Mouse (Mus musculus): Measurements from ENCODE around the gene Gm12258.

Gene Gm12258

DNA sequence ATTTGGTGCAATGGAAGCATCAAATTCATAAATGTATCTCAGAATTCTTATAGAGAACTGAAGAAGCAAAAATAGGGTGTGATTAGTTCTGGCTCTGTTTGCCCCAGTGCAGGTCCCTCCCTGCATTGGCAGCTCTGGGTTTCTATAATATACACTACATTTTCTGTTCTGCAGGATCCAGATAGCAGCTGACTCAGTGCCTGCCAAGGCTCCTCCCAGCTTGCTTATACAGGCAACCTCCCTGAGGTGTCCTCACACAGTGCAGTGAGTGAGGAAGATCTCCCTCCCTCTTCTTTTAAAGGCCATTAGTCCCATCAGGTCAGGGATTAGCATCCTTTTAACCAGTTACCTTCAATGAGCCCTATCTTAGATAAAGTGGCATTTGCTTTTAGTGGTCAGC, 54.1 kb downstream of the Gm12258 start:
- no peak for DNase-seq (ENCODE audit: low spot score)

DNA sequence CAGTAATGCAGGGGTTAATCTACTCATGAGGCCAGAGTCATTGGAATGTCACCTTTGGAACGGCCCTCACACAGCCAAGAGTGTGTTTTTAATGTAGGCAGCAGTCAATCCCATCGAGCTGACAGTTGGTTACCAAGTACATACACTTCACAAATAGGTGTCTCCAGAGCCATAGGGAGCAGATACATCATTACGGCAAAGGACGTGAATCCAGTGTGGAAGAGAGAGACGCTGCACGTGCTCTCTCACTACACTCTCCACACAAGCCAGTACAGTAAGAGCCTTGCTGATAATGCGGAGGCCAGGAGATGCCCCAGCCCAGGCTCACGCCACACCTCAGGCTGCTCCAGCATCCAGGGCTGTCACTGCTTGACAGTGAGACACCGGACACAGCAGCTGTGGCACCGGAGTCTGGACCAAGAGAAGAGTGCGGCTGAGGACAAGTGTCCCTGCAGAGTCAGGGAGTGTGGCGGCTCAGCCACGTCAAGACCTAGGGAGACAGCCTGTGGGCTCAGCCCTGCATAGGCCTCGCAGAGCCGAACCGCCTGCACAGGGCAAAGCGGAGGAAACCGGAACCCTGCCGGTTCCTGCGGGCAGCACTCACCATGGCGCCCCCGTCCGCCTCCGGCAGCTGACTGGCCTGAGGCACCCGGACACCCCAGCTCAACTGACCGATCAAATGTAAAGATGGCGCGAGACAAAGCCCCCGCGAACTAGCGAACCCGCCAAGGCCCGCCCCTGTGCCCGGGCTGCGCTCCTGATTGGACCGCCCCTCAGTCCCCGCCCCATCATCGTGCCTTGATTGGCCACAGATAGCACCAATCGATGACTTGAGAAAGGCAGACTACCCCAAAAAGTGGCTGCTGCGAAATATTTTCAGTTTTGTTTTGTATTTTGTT, 56.8 kb downstream of the Gm12258 start, which contains the start of gene Zfp39:
Gene Zfp39, minus strand, starts transcription at position 715 of the 899 bp plus-strand sequence.
- peak; percentile 95 for DNase-seq (ENCODE audit: low spot score)

DNA sequence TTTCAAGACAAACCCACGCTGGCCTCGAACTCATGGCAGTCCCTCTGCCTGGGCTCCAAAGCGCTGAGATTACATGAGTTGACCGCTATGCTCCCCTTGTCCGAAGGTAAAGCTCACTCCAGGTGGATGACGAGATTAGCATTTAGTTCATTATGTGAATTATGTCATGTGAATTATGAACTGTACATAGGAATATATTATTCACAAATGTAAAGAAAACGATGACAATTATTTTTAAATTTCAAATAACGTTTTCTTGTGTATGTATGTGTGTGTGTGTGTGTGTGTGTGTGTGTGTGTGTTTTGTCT, 57.4 kb downstream of the Gm12258 start:
- DNase-seq (ENCODE audit: low spot score): no peak

DNA sequence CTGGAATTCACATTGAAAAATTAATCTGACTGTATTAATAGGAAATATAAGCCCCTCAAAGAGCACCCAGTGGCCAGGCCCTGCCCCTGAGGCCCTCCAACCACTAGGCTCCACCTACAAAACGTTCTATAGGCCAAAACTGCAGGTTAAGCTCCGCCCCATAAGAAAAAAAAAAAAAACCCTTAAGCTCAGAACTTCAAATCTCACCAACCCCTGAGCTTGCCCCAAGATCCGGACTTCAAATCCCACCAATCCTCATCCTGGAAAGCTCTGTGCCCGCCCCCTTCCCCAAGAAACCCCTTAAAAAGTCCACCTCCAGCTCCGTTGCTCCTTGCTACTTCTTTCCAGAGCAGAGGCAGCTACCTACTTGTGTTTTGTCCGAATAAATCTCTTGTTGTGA, 57.9 kb downstream of the Gm12258 start:
- no peak for DNase-seq (ENCODE audit: low spot score)
